Mouse (Mus musculus): Measurements from ENCODE around the gene St6galnac5.

DNA sequence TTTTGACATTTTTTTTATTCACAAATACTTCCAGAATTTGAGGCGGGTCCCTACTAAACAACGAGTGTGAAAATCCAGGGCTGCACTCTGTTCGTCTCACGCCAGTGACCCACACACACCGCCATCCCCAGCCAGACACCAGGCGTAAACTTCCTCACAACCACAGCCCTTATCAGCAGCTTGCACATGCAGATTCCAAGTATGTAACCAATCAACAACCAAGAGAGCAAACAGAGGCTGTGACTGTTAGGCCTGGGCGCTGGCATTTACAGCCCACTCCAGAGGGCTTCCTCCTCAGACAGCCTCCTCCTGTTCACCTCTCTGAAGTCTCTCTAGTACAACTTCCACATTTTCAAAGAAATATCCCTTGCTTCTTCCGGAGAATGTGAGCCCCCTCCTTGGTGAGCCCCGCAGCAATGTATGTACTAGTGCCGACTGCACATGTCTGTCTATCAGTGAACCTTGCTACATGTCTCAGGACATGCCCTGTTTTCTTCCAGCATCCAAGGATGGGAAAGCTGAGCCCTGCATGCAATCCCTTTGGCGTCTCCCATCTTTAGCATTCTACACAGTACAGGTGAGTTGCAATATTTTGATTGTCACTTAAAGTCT is 2.5 kb downstream of the St6galnac5 start:
- TF ChIP-seq CTCF (IDR thresholded peaks at IDR 0.05; ENCODE audit: low read depth, low read length) (no peak), EP300 (IDR thresholded peaks at IDR 0.05; ENCODE audit: insufficient read depth, low read depth, low read length) (no peak)

Measured in ES-Bruce4 (cell line).